Mouse (Mus musculus) bone marrow macrophage, adult 2 months (primary cell): ENCODE measurements around the gene Tgfbr2. TPM values are rescaled to one million over a fixed set of nuclear protein-coding genes. Genes with fewer than 3 reads are reported as not detected.

Experiments
- H3K27ac ChIP-seq: 2 replicates; pipeline ENCODE4 v1.5.1; 2012; ENCODE audit warnings: low read depth, low read length; ENCODE audit not compliant: insufficient read depth
- H3K4me1 ChIP-seq: 2 replicates; pipeline ENCODE4 v1.6.1; 2012; ENCODE audit warnings: low read length; ENCODE audit not compliant: control insufficient read depth, insufficient read depth
- H3K4me3 ChIP-seq: 2 replicates; pipeline ENCODE4 v1.5.1; 2012; ENCODE audit warnings: mild to moderate bottlenecking, low read length, moderate library complexity; ENCODE audit not compliant: insufficient read depth
- CTCF ChIP-seq: IDR thresholded peaks from 2 replicates; pipeline ENCODE4 v1.5.1; 2012; ENCODE audit warnings: low read depth, mild to moderate bottlenecking, low read length, moderate library complexity
- POLR2A ChIP-seq: IDR thresholded peaks from 2 replicates; pipeline ENCODE4 v1.6.1; 2012; ENCODE audit warnings: mild to moderate bottlenecking, low read depth, low read length, borderline replicate concordance
- polyA plus RNA-seq: library from polyadenylated mRNA; stranded (reverse); fragments of >200 nt; gene quantifications from 2 replicates; pipeline ENCODE4 v1.2.4, GENCODE M21; 2012; ENCODE audit not compliant: missing spikeins, insufficient read depth, insufficient read length

Gene Tgfbr2
- polyA plus RNA-seq, 1 experiment, result 79.7 TPM

DNA sequence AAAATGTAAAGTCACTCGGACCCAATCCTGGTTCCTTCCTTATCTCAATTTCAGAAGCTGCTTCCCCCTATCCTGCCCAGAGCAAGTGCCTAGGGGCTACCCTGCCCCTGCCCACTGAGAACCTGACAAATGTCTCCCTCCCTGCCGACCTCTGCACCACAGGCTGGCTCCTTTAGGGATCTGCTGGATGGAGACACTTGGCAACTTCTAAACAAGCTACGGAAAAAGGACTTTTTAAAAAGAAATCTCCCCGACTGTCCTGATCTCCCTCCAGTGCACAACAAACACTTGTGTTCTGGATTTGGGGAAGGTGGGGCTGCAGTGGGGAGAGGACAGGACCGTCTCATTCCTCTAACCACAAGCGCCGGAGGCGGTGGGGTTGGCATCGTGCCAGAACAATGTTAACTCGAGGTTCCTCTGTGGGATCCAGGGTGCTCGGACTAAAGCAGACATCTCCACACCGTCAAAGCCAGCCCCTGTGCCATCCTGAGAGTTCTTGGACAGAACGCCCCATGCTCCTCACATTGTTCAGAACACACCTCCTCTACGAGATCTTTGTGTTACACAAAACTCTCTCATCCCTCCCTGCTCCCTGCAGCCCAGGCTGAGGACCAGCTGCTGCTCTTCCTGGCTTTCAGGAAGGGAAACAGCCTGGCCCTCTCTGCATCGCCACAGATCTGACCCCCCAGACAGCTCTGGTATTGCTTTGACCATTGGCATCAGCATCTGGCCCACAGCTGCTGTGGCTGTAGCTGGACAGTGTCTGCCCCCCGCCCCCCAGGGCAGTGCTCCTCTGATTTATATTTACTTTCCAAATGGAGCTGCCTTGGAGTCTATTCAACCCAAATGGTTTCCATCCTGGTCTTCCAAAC lies 76.2 kb downstream of the Tgfbr2 start:
- no peak for TF ChIP-seq CTCF
- TF ChIP-seq POLR2A, result no peak
- H3K4me1 ChIP-seq, result peaks cover 48% of the 10 kb centered on the region
- H3K27ac ChIP-seq, result peak overlapping the region; percentile 26; the same call in 1 of the 2 replicates
- no peak overlapping the region for H3K4me3 ChIP-seq

DNA sequence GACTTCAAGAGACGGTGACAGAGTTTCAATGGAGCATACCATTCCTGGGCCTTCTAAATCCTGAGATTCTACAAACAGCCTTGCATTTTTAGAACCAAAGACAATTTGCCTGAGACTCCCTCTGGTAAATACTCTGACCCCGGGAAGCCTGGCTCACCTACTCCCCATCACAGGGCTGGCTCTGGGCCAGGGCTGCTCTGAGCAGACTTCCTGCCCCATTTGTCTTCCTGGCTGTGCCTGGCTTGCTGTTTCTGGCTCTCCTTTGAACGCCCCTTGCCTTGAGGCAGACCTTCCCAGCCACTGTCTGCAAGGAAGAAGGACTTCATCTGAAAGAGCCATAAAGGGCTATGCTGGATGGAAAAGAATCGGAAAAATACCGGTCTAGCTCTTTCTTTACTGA lies 83.2 kb downstream of the Tgfbr2 start:
- TF ChIP-seq POLR2A (no peak), CTCF (no peak)
- Histone ChIP-seq H3K4me1 (peaks cover 18% of the 10 kb centered on the region), H3K4me3 (no peak overlapping the region), H3K27ac (no peak overlapping the region)

DNA sequence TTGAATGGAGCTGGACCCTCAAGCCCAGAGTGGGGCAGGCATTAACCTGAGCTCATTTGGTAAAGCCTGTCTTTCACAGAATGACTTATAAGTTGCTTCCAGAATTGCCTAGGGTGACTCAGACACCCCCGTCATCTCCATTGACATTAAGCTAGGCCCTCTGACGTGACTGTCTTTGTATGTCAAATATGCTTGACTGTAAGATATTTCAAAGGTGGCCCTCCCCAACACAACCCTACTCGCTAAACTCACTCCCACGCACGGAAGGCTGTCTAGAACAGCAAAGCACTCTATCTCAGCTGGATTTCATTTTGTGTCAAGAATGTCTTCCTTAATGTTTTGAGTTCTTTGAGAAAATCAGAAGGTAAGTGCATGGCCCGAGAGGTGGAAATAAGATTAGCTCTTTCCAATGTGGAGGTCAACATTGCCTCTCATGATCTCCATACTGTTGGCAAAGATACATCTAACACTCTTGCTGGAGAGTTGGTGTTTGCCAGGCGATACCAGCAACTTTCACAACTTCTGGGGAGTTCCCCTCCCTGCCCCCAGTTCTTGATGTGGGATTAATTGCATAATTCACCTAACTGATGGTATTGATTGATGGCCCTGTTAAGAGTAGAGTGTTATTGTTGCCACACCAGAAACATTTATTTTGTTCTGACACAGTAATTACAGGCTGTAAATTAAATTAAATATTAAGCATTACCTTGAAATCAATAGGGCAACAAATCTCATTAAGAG lies 83.9 kb downstream of the Tgfbr2 start:
- Histone ChIP-seq H3K27ac (no peak overlapping the region), H3K4me1 (peaks cover 14% of the 10 kb centered on the region), H3K4me3 (no peak overlapping the region)
- TF ChIP-seq POLR2A (no peak), CTCF (no peak)

DNA sequence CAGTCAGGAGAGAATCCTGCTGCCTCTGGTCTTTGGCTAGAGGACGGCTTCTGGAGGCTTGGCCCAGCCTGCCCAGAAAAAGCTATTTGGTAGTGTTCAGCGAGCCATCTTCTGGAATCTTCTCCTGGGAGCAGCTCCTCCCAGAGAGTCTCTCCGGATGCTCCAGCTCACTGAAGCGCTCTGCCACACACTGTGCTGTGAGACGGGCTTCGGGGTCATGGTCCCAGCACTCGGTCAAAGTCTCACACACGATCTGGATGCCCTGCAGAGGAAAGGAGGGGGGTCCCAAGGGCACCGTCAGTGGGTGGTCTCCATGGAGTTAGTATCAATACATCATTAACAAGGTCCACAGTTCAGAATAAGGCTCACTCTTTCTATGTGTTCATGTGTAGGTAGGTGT lies 84.9 kb downstream of the Tgfbr2 start:
- no peak overlapping the region for H3K4me3 ChIP-seq
- TF ChIP-seq CTCF, result no peak
- TF ChIP-seq POLR2A, result no peak
- H3K27ac ChIP-seq, result no peak overlapping the region
- H3K4me1 ChIP-seq, result peaks cover 16% of the 10 kb centered on the region

DNA sequence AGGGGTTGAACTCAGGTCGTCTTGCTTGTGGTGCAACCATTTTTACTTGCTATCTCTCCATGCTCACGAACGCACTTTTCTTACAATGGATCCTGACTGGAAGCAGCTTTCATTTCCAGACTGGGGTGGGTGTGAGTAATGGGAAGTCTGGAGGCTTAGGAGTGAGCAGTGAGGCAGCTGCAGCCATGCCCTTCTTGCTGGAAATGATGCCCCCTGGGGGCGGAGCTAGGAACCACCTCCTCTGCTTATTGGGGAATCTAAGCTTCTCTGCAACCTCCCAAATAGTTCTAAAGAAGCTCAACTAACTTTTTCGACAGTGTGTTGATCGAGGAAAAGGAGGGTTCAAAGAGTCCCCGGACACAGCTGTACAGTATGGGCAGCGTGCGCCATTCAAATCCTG lies 86.2 kb downstream of the Tgfbr2 start:
- peaks cover 26% of the 10 kb centered on the region for H3K4me1 ChIP-seq
- 0 out of 2 replicates have a peak, but pooled peaks have one; percentile 18 for TF ChIP-seq CTCF
- no peak for TF ChIP-seq POLR2A
- H3K4me3 ChIP-seq, result no peak overlapping the region
- no peak overlapping the region for H3K27ac ChIP-seq

DNA sequence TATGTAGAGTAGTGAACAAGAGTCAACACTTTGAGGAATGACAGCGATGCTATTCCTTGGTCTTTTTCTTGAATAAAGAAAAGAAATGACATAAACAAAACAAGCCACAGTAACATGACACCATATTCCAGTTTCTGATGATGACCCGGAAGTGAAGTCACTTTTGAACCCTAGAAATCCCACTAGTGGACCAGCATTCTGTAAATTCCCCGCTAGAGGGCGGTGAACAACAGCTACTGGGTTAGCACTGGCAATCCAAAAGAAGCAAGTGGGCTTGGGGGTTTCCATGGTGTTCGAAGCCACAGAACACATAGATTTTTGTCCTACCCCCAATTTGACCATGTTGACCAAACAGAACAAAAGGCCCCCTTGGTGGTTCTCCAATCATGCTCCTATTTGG lies 87.3 kb downstream of the Tgfbr2 start:
- no peak overlapping the region for H3K27ac ChIP-seq
- H3K4me1 ChIP-seq, result peaks cover 34% of the 10 kb centered on the region
- no peak overlapping the region for H3K4me3 ChIP-seq
- TF ChIP-seq CTCF, result peak; percentile 53
- TF ChIP-seq POLR2A, result no peak

DNA sequence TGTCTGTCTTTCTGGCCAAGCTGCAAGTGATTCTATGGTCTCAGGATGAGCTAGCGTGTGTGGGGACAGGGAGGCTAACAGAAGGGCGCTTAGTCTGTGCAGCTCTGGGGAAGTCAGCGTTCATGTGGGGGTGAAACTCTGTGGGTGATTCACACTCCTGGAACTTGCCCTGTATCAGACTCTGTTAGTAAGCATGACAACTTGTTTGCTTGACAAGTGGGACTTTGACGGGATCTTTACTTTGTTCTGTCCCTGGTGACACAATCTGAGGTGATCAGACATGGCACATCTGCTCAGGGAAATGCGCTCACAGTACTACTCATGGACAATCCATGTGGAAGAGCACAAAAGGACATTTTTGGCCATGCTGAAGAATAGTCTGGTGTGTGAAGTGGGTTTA lies 87.9 kb downstream of the Tgfbr2 start:
- no peak overlapping the region for H3K27ac ChIP-seq
- no peak for TF ChIP-seq POLR2A
- TF ChIP-seq CTCF, result no peak
- no peak overlapping the region for H3K4me3 ChIP-seq
- peaks cover 30% of the 10 kb centered on the region for H3K4me1 ChIP-seq

DNA sequence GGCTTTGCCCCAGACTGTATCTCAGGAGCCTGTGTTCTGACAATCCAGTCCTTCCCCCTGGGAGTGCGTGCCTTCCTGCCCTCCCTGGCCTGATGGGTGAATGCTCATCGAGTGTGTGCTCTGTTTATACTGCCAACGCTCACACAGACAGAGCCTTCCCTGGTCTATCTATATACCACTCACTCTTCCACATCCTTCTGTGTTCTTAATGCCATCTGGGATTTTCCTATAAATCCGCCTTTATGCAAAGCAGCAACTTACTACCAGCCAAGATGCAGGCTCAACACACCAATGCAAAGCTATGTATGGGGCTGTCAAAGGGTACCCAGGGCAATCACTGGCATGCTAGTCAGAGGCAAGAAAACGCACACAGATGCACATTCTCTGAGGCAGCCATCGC lies 89.2 kb downstream of the Tgfbr2 start:
- no peak overlapping the region for H3K27ac ChIP-seq
- H3K4me3 ChIP-seq, result no peak overlapping the region
- TF ChIP-seq CTCF, result no peak
- TF ChIP-seq POLR2A, result no peak
- H3K4me1 ChIP-seq, result peaks cover 24% of the 10 kb centered on the region

DNA sequence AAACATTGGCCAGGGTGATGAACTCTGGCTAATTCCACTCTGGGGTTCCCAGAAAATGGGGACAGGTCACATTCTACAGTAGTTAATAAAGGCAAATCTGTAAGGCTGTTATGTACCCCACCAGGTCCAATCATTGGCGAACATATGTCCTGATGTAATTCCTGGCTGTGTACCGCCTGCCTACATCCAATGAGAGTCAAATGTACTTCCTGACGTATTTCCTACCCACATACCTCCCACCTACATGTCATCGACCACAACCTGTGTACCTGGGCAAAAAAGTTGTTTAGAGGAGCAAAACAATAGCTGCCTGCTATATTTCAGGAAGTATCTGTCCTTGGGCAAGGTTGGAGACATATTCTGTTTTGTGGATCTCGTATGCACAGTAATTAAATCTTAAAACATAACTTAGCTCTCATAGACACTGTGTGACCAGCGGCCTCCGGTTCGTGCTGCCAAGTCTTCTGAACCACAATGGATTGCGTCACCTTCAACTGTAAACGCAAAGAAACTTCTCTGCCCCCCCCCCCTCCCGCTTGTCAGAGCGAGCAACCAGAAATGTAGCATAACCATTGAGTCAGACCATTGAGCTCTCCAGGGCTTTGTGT lies 90.7 kb downstream of the Tgfbr2 start:
- TF ChIP-seq CTCF, result no peak
- TF ChIP-seq POLR2A, result no peak
- Histone ChIP-seq H3K27ac (peak overlapping the region; percentile 65), H3K4me3 (peak overlapping the region; percentile 16; the same call in 1 of the 2 replicates), H3K4me1 (peaks cover 26% of the 10 kb centered on the region)

DNA sequence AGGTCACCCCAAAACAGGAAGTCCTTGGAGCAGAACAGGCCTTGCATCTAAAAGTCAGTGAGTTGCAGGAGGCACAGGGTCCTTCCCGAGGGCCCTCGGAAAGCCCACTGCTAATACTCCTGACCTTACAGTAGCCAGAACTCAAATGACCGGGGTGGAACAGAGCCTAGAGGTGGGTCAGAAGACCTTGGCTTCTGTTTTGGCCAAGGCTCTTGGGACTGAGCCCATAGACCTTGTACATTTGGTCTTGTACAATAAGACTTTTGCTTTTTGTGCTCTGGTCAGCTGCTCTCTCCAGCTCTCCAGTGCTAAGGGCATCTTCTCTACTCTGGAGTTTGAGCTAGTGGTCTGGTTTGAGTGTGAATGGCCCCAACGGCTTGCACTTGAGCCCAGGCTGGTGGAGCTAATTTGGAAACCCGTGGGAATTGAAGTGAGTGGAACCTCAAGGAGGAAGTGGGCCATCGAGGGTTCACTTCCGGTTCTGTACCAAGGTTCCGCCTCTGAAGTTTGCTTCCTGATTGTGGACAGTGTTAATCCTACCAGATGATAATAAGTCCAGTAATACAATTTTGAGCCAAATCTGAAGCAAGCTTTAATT lies 91.3 kb downstream of the Tgfbr2 start:
- Histone ChIP-seq H3K27ac (peak overlapping the region; percentile 65), H3K4me1 (peaks cover 28% of the 10 kb centered on the region), H3K4me3 (no peak overlapping the region)
- TF ChIP-seq POLR2A (no peak), CTCF (no peak)
